Mouse (Mus musculus) pancreas, adult 10 weeks (tissue): Measurements from ENCODE around the gene Spata33. TPM values are rescaled to one million over a fixed set of nuclear protein-coding genes. Genes with fewer than 3 reads are reported as not detected.

ENCODE experiments used
- polyA plus RNA-seq: library from polyadenylated mRNA; stranded (reverse); fragments of 350-450 nt; fragmentation: Illumina TruSeq; extraction: RNeasy Lipid Tissue Mini Kit (QIAGEN cat#74804); gene quantifications from one replicate; pipeline ENCODE4 v1.2.3, GENCODE M21; 2015; ENCODE audit warnings: low read depth, low replicate concordance; ENCODE audit not compliant: insufficient read depth

Gene Spata33
- polyA plus RNA-seq, result 0.44 TPM

GRCm38 (mm10) chr8:123212321-123213117 is at the start of gene Spata33, which contains the start of gene Chmp1a:
TSS of gene Spata33 (plus strand) at chr8:123212832.
TSS of gene Chmp1a (minus strand) at chr8:123212763.

GRCm38 (mm10) chr8:123185566-123186409 is 26.8 kb upstream of the Spata33 start, which contains the start of gene Dpep1:
TSS of gene Dpep1 (plus strand) at chr8:123186242.

GRCm38 (mm10) chr8:123224278-123225266 is 11.9 kb downstream of the Spata33 start, which contains the start of gene Cdk10:
TSS of gene Cdk10 (plus strand) at chr8:123224842.

DNA sequence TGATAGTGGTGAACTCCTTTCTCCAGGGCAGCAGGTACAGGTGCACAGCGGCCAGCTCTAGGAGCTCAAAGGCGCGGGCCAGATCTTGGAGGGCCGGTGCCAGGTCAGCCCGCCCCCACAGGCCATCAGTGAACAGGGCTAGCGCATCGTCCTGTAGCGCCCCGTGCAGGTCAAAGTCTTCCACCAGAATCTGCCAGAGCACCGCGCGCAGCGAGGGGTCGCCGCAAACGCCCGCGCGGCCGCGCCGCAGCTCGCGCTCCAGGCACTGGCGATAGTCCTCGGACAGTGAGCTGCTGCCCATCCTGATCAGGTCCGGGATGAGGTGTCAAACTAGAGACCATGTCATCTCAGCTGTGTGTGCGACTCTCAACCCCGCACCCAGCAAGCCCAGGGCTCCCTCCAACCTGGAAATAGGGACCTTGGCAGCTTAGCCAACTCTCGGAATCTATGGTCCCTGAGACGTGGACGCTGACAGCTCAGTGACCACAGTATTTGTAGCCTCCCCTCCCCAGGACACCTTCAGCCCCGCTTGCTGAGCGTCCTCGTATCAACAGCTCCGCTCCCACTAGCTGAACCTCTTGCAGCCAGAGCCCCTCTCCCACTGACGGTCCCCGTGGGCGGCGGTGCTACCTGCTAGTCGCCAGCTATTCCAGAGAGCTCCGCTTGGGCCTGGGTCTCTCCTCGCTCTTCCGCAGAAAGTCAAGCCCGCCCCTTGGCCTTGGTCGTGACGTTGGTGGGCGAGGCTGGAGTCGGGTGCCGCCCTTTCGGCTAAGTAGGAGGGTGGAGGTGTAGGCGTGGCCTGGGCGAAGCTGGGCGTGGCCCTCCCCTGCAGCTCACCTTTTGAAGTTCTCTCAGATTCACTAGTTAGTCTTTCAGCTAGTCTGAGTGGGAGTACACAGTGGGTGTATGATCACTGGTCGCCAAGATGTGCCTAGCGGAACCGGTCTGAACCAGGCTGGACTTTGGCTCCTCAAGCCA is 23.2 kb downstream of the Spata33 start, which contains the start of gene Spata2l:
Gene Spata2l, minus strand, starts transcription at position 714 of the 978 bp plus-strand sequence.

GRCm38 (mm10) chr8:123254099-123254885 is 41.7 kb downstream of the Spata33 start, which contains the start of the genes Zfp276 and Vps9d1:
TSS of gene Zfp276 (plus strand) at chr8:123254195.
TSS of gene Vps9d1 (minus strand) at chr8:123254348.

Other genes with a start within 250 kb of the Spata33 start
- gene Ankrd11, start 170.6 kb upstream of the Spata33 start, polyA plus RNA-seq, result 11.1 TPM
- 13.9 TPM for gene Spg7, start 149.9 kb upstream of the Spata33 start, polyA plus RNA-seq
- 704 TPM for gene Rpl13, start 110.5 kb upstream of the Spata33 start, polyA plus RNA-seq
- gene Cpne7, start 95.5 kb upstream of the Spata33 start, polyA plus RNA-seq, result 0.52 TPM
- gene Sult5a1, start 54.5 kb upstream of the Spata33 start, polyA plus RNA-seq, result 1.7 TPM
- 28.5 TPM for gene Dpep1, start 26.6 kb upstream of the Spata33 start, polyA plus RNA-seq
- gene Chmp1a, start 69 bp upstream of the Spata33 start, polyA plus RNA-seq, result 31.5 TPM
- 27.2 TPM for gene Cdk10, start 12.0 kb downstream of the Spata33 start, polyA plus RNA-seq
- 3.5 TPM for gene Spata2l, start 23.4 kb downstream of the Spata33 start, polyA plus RNA-seq
- gene Zfp276, start 41.4 kb downstream of the Spata33 start, polyA plus RNA-seq, result 8.5 TPM
- gene Vps9d1, start 41.5 kb downstream of the Spata33 start, polyA plus RNA-seq, result 6.1 TPM
- gene Fanca, start 105.7 kb downstream of the Spata33 start, polyA plus RNA-seq, result 1.6 TPM
- gene Spire2, start 119.9 kb downstream of the Spata33 start, polyA plus RNA-seq, result 1.4 TPM
- gene Tcf25, start 160.9 kb downstream of the Spata33 start, polyA plus RNA-seq, result 131 TPM
- gene Mc1r, start 194.3 kb downstream of the Spata33 start, polyA plus RNA-seq, result not detected
- gene Tubb3, start 198.6 kb downstream of the Spata33 start, polyA plus RNA-seq, result 2.2 TPM
- gene Def8, start 210.7 kb downstream of the Spata33 start, polyA plus RNA-seq, result 5.9 TPM